Mouse (Mus musculus): Measurements from ENCODE around the gene H2afy. TPM values are rescaled to one million over a fixed set of nuclear protein-coding genes. Genes with fewer than 3 reads are reported as not detected.

Gene H2afy
- polyA plus RNA-seq, 1 experiment, result 240 TPM

- Histone ChIP-seq H3K9me3 (replicated peaks; ENCODE audit: control insufficient read depth, insufficient read depth, low read length, poor library complexity, severe bottlenecking) (no peaks in the 10 kb centered on the region), H3K27me3 (ENCODE audit: control insufficient read depth, insufficient read depth, low read length, poor library complexity, severe bottlenecking) (no peaks in the 10 kb centered on the region), H3K36me3 (ENCODE audit: control insufficient read depth, insufficient read depth, low read length, poor library complexity, severe bottlenecking) (peaks cover under 1% of the 10 kb centered on the region; the same call in 1 of the 2 replicates), H3K9ac (ENCODE audit: low read depth, poor library complexity, severe bottlenecking) (no peak overlapping the region), H3K4me3 (ENCODE audit: low read depth, low read length) (no peak overlapping the region), H3K4me1 (ENCODE audit: control insufficient read depth, insufficient read depth, low read length) (peaks cover 6% of the 10 kb centered on the region), H3K27ac (ENCODE audit: insufficient read depth, low read length) (no peak overlapping the region)
- TF ChIP-seq POLR2A (IDR thresholded peaks at IDR 0.05; ENCODE audit: insufficient read depth, low read length) (no peak), CTCF (IDR thresholded peaks at IDR 0.05; ENCODE audit: low read depth, low read length) (no peak), EP300 (IDR thresholded peaks at IDR 0.05; ENCODE audit: insufficient read depth, low read depth, low read length) (no peak)
Measured at GRCm38 (mm10) chr13:56132941-56133340, 3.2 kb downstream of the H2afy start.

GRCm38 (mm10) chr13:56132326-56132936 is 3.7 kb downstream of the H2afy start:
- Histone ChIP-seq H3K4me1 (ENCODE audit: control insufficient read depth, insufficient read depth, low read length) (peaks cover 6% of the 10 kb centered on the region), H3K27me3 (ENCODE audit: control insufficient read depth, insufficient read depth, low read length, poor library complexity, severe bottlenecking) (no peaks in the 10 kb centered on the region), H3K9ac (ENCODE audit: low read depth, poor library complexity, severe bottlenecking) (no peak overlapping the region), H3K4me3 (ENCODE audit: low read depth, low read length) (no peak overlapping the region), H3K36me3 (ENCODE audit: control insufficient read depth, insufficient read depth, low read length, poor library complexity, severe bottlenecking) (peaks cover 5% of the 10 kb centered on the region), H3K27ac (ENCODE audit: insufficient read depth, low read length) (no peak overlapping the region), H3K9me3 (replicated peaks; ENCODE audit: control insufficient read depth, insufficient read depth, low read length, poor library complexity, severe bottlenecking) (no peaks in the 10 kb centered on the region)
- TF ChIP-seq POLR2A (IDR thresholded peaks at IDR 0.05; ENCODE audit: insufficient read depth, low read length) (no peak), CTCF (IDR thresholded peaks at IDR 0.05; ENCODE audit: low read depth, low read length) (no peak), EP300 (IDR thresholded peaks at IDR 0.05; ENCODE audit: insufficient read depth, low read depth, low read length) (no peak)

GRCm38 (mm10) chr13:56130544-56130943 is 5.6 kb downstream of the H2afy start:
- no peak overlapping the region for H3K4me3 ChIP-seq (ENCODE audit: low read depth, low read length)
- H3K36me3 ChIP-seq (ENCODE audit: control insufficient read depth, insufficient read depth, low read length, poor library complexity, severe bottlenecking), result peaks cover 8% of the 10 kb centered on the region
- TF ChIP-seq POLR2A (IDR thresholded peaks at IDR 0.05; ENCODE audit: insufficient read depth, low read length), result no peak
- TF ChIP-seq EP300 (IDR thresholded peaks at IDR 0.05; ENCODE audit: insufficient read depth, low read depth, low read length), result no peak
- TF ChIP-seq CTCF (IDR thresholded peaks at IDR 0.05; ENCODE audit: low read depth, low read length), result no peak

GRCm38 (mm10) chr13:56129578-56129977 is 6.6 kb downstream of the H2afy start:
- Histone ChIP-seq H3K9me3 (replicated peaks; ENCODE audit: control insufficient read depth, insufficient read depth, low read length, poor library complexity, severe bottlenecking) (no peaks in the 10 kb centered on the region), H3K27ac (ENCODE audit: insufficient read depth, low read length) (no peak overlapping the region), H3K27me3 (ENCODE audit: control insufficient read depth, insufficient read depth, low read length, poor library complexity, severe bottlenecking) (no peaks in the 10 kb centered on the region), H3K4me3 (ENCODE audit: low read depth, low read length) (no peak overlapping the region), H3K9ac (ENCODE audit: low read depth, poor library complexity, severe bottlenecking) (no peak overlapping the region), H3K36me3 (ENCODE audit: control insufficient read depth, insufficient read depth, low read length, poor library complexity, severe bottlenecking) (peaks cover 14% of the 10 kb centered on the region), H3K4me1 (ENCODE audit: control insufficient read depth, insufficient read depth, low read length) (peaks cover 6% of the 10 kb centered on the region)
- TF ChIP-seq CTCF (IDR thresholded peaks at IDR 0.05; ENCODE audit: low read depth, low read length) (no peak), EP300 (IDR thresholded peaks at IDR 0.05; ENCODE audit: insufficient read depth, low read depth, low read length) (no peak), POLR2A (IDR thresholded peaks at IDR 0.05; ENCODE audit: insufficient read depth, low read length) (no peak)

More at GRCm38 (mm10) chr13:56130544-56130943, 5.6 kb downstream of the H2afy start:
- H3K9ac ChIP-seq (ENCODE audit: low read depth, poor library complexity, severe bottlenecking), result no peak overlapping the region
- no peak overlapping the region for H3K27ac ChIP-seq (ENCODE audit: insufficient read depth, low read length)
- peaks cover 6% of the 10 kb centered on the region for H3K4me1 ChIP-seq (ENCODE audit: control insufficient read depth, insufficient read depth, low read length)
- H3K9me3 ChIP-seq (replicated peaks; ENCODE audit: control insufficient read depth, insufficient read depth, low read length, poor library complexity, severe bottlenecking), result no peaks in the 10 kb centered on the region
- no peaks in the 10 kb centered on the region for H3K27me3 ChIP-seq (ENCODE audit: control insufficient read depth, insufficient read depth, low read length, poor library complexity, severe bottlenecking)

GRCm38 (mm10) chr13:56129014-56129413 is 7.1 kb downstream of the H2afy start:
- Histone ChIP-seq H3K36me3 (ENCODE audit: control insufficient read depth, insufficient read depth, low read length, poor library complexity, severe bottlenecking) (peaks cover 14% of the 10 kb centered on the region), H3K9me3 (replicated peaks; ENCODE audit: control insufficient read depth, insufficient read depth, low read length, poor library complexity, severe bottlenecking) (no peaks in the 10 kb centered on the region), H3K27ac (ENCODE audit: insufficient read depth, low read length) (no peak overlapping the region), H3K9ac (ENCODE audit: low read depth, poor library complexity, severe bottlenecking) (no peak overlapping the region), H3K27me3 (ENCODE audit: control insufficient read depth, insufficient read depth, low read length, poor library complexity, severe bottlenecking) (no peaks in the 10 kb centered on the region), H3K4me3 (ENCODE audit: low read depth, low read length) (no peak overlapping the region), H3K4me1 (ENCODE audit: control insufficient read depth, insufficient read depth, low read length) (peaks cover 6% of the 10 kb centered on the region)
- TF ChIP-seq EP300 (IDR thresholded peaks at IDR 0.05; ENCODE audit: insufficient read depth, low read depth, low read length) (no peak), CTCF (IDR thresholded peaks at IDR 0.05; ENCODE audit: low read depth, low read length) (no peak)

- TF ChIP-seq EP300 (IDR thresholded peaks at IDR 0.05; ENCODE audit: insufficient read depth, low read depth, low read length), result no peak
- no peak for TF ChIP-seq CTCF (IDR thresholded peaks at IDR 0.05; ENCODE audit: low read depth, low read length)
- TF ChIP-seq POLR2A (IDR thresholded peaks at IDR 0.05; ENCODE audit: insufficient read depth, low read length), result no peak
Measured at GRCm38 (mm10) chr13:56125632-56126031, 10.5 kb downstream of the H2afy start.

More at GRCm38 (mm10) chr13:56125632-56126031, 10.5 kb downstream of the H2afy start:
- no peak overlapping the region for H3K4me3 ChIP-seq (ENCODE audit: low read depth, low read length)
- no peaks in the 10 kb centered on the region for H3K9me3 ChIP-seq (replicated peaks; ENCODE audit: control insufficient read depth, insufficient read depth, low read length, poor library complexity, severe bottlenecking)
- peaks cover 6% of the 10 kb centered on the region for H3K4me1 ChIP-seq (ENCODE audit: control insufficient read depth, insufficient read depth, low read length)
- H3K27me3 ChIP-seq (ENCODE audit: control insufficient read depth, insufficient read depth, low read length, poor library complexity, severe bottlenecking), result no peaks in the 10 kb centered on the region
- no peak overlapping the region for H3K27ac ChIP-seq (ENCODE audit: insufficient read depth, low read length)
- no peak overlapping the region for H3K9ac ChIP-seq (ENCODE audit: low read depth, poor library complexity, severe bottlenecking)
- peaks cover 19% of the 10 kb centered on the region for H3K36me3 ChIP-seq (ENCODE audit: control insufficient read depth, insufficient read depth, low read length, poor library complexity, severe bottlenecking)
